Mouse (Mus musculus): ENCODE data around the gene Dclk1. TPM values are rescaled to one million over a fixed set of nuclear protein-coding genes. Genes with fewer than 3 reads are reported as not detected.
A peak's percentile ranks its signal among the peaks of the same experiment; 100 is the strongest.

Dclk1 gene
- total RNA-seq, 2 experiments from 2014 or later: 2.6 to 5.2 TPM

DNA sequence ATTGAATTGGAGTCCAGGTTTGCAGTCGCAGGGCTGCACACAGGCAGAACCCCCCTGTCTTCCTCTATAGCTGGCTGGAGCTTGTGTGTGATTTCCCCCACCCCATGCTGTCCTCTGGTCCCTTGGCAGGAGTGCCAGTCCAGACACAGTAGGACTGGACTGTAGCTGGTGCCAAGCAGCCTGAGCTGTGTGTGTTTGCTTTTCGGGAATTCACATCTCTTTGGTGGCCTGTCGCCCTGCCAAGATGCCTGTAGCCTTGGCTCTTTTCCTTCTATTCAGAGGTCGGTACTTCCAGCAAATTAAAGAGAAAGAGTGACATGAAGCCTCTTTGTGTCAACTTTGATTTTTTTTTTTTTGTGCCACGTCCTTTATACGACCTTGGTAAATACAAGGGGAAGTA lies 6.3 kb downstream of the Dclk1 start:
- no peak for DNase-seq (ENCODE audit: low spot score in 2 of 2)

DNA sequence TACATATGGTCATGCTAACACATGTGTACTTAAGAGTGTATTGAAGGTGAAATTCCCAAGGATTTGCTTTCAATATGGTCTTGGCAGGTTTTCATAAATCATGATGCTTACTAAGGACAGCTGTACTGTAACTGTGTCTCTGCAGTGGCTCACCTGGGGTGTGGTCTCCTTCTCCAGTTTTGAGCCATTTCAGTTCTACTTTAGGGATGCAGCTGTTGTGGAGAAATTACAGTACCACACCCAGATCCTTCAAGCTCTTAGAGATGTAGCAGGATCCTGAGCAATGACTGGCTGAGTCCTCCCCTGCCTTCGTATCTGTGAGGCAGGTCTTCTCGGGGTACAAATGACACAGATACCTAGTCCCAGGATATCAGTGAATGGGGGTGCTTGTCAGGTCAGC lies 8.5 kb downstream of the Dclk1 start:
- DNase-seq (ENCODE audit: low spot score in 2 of 2): no peak

DNA sequence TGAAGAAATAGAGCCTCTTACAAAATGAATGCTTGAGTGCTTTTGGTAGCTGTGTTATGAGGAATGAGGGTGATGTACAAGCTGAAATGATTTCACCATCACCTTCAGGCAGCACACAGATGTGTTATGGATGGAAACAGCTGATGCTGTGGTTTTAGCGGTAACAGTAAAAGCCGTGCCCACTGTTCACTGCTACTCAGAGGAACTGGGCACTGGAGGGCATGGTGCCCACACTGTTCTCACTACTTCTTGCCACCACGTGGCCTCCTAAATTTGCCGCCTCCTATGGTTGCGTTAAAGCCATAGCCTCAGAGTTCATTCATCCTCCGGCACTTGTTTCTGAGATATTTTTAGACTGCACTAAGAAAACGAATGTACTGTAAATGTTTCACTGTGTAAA lies 18.0 kb downstream of the Dclk1 start:
- DNase-seq (ENCODE audit: low spot score in 2 of 2): no peak

DNA sequence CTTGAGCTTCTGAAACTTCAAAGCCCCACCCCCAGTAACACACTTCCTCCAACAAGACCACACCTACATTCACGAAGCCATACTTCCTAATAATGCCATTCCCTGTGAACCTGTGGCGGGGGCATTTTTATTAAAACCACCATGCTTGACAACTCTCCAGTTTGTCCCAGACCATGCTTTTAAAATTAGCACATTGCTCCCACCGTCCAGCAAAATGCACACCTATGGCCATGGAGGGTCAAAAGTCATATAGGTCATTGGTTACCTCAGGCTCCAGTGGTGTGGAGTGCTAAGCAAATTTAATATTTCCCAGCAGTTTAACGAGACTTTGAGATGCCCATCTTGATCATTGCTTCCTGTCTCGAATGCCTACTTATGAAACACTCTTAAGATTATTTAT lies 23.9 kb downstream of the Dclk1 start:
- no peak for DNase-seq (ENCODE audit: low spot score in 2 of 2)

DNA sequence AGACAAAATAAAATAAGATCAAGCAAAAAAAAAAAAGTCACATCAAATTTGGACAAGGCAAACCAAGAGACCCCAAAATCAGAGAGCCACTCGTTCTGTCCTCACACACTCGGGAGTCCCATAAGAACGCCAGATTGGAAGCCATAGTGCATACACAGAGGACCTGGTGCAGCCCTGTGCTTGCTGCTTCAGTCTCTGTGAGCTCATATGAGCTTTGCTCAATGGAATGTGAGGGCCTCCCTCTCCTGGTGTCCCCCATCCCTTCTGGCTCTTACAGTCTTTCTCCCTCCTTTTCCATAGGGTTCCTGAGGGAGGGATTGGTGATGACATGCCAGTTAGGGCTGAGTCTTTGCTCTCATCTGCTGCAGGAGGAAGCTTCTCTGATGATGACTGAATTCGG lies 27.6 kb downstream of the Dclk1 start:
- no peak for DNase-seq (ENCODE audit: low spot score in 2 of 2)

DNA sequence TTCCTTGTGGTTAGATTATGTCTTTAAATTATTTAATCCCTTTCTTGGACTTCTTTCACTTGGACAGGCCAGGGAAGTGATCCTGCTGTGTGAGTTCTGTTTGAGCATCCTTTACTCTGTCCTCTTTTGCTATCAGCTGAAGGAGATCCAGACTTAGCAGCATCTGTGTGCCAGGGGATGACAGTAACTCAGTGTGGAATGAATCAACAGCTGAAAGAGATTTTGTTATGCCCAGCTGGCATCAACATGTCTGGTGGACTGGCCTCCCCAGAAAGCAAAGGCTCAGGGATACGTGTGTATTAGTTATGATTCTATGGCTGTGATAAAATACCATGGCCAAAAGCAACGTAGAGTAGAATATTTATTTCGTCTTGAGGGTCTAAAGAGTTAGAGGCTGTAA lies 28.2 kb downstream of the Dclk1 start:
- DNase-seq (ENCODE audit: low spot score in 2 of 2): no peak

DNA sequence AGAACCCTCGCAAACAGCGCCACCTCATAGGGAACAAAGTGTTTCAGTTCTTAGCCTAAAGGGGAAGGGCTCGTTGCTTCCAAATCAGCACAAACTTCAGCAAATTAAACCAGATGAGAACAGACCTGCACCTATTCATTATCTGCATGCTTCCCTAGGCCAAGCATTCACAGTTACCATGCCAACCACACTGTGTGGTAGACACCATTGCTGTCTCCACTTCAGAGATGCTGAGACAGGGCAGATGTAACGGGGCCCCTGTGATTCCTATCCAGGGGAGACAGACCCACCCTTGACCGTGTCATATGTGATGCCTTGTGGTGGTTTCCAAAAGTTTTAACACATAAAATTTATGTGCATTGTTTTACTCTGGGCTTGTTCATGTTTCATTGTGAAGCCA lies 28.8 kb downstream of the Dclk1 start:
- DNase-seq (ENCODE audit: low spot score in 2 of 2): no peak

DNA sequence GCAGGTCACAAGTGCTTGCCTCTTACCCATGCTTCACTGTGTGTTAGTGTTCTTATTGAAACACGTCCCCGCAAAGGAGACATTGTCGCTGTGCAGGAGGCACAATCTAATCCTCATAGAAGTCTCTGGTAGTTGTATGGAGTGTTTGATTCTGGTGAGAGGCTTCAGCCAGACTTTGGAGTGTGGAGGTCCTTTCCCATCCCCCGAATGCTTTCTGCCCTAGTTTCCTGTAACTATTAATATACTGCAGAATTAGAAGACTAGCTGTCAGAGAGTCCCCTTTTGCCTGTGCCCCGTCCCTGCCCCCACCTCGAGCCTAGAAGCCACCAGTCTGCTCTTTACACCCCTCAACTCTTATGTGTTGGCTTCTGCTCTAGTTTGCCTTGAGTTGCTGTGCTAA lies 30.4 kb downstream of the Dclk1 start:
- no peak for DNase-seq (ENCODE audit: low spot score in 2 of 2)

DNA sequence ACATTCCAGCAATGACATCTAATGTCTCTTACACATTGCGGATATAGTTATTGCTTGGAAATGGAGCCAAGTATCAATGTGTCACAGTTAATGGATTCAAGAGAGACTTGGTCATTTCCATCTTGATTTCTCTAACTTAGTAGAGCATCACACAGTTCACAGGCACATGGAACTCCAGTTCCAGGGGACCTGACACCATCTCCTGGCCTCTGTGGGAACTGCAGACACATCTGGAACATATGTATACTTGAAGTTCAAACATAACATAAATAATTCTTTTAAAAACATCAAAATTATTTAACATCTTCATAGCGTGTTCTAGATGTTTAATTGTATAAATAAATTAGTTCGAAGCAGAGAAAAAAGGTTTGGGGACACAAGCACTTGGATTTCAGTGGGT lies 34.3 kb downstream of the Dclk1 start:
- DNase-seq (ENCODE audit: low spot score in 2 of 2): no peak

DNA sequence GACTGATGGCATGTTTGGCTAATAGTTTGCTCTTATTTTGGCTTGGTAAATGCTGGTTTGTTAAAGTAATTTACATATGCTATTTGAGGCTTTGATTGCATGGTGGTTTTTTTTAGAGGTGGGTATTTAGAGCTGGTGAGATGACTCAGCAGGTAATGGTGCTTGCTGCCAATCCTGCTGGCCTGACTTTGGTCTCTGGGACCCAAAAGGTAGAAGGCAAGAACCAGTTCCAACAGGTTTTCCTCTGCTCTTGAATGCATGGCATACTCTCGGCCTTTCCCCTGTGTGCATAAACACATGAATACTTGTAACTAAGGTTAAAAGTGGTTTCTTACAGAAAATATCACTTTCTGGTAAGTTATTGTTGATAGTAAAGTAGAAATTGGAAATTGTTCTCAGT lies 34.7 kb downstream of the Dclk1 start:
- DNase-seq (ENCODE audit: low spot score in 2 of 2): no peak

DNA sequence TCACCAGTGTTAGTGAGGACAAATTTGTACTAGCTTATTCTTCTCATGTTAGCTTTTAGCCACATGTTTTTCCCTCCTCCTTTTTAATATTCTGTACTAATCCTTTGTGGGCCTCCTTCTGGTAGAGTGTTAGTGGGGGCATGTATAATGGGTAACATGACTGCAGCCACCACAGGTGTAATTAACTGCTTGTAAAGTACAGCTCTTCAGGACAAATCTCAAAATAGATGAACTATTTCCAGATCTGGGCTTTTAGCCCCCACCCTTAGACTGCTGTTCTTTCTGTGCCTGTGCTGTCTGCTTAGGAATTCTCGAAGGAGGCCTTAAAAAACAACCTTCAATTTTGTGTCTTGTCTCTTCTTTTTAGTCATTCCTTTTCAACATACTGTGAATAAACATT lies 35.7 kb downstream of the Dclk1 start:
- DNase-seq (ENCODE audit: low spot score in 2 of 2): no peak

DNA sequence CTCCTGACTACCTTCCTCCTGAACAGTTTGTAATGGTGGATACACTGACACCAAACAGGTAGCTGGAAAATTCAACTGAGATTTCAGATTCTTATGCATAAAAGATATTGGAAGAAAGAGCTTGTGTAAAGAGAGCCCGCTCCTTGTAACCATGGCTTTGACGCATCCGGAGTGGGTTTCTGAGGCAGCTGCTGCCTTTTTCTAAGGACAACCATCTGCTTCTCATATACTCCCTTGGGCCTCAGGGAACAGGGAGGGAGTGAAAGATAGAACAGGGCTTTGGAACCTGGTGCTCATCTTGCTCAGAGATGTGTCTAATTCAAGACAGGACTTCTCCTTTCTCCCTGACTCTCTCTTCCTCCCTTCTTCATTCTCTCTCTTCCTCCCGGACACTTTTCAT lies 37.8 kb downstream of the Dclk1 start:
- no peak for DNase-seq (ENCODE audit: low spot score in 2 of 2)

DNA sequence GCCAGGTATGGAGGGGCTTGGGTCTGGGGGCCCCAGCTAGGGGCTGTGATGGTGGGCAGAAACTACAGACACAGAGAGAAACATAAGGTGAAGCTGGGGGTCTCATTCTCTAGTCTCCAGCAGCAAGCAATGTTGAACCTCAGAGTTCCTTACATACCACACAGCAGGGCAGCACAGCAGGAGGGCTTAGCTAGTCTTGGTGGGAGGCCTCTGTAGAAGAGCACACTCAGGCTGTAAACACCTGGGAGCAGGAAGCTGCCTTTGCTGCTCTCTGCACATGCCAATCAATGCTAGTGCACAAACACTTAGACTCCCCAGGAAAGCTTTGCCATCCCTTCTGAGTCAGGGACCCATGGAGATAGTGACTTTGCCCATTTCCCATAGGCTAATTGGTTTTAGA lies 38.3 kb downstream of the Dclk1 start:
- no peak for DNase-seq (ENCODE audit: low spot score in 2 of 2)

DNA sequence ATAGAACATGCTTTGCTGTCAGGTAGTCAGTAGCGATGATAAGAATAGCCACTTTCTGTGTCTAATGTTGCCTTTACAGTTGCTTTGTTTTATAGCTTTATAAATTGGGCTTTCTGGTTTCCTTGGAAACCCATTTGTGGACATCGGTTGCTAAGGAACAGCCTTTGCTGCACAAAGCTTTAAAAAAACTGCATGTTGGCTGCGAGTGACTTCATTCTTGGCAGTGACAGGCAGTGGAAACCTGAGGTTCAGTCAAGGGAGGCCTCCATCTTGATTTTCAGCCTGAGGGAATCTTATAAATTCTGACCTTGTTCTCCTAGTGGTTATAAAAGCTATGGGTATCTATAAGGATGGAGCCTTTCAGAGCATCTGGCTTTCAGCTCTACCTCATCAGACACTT lies 42.1 kb downstream of the Dclk1 start:
- DNase-seq (ENCODE audit: low spot score in 2 of 2): no peak

DNA sequence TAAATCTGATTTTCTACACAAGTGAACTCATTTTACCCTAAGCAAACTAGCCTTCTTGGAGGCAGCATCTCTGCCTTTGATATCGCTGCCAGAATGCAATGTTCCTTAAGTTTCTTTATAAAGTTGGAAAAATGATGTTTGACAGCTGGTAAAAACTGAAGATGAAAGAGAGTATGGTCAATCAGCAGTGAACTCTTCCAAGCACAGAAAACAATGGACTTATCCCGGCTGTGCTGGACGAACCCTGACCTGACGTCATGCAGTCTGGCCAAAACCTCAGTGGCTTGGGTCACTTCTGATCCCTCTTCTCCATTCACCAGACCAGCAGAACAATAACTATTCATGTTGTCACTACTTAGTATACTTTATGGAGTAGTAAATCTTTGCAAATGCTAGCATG lies 46.6 kb downstream of the Dclk1 start:
- no peak for DNase-seq (ENCODE audit: low spot score in 2 of 2)

DNA sequence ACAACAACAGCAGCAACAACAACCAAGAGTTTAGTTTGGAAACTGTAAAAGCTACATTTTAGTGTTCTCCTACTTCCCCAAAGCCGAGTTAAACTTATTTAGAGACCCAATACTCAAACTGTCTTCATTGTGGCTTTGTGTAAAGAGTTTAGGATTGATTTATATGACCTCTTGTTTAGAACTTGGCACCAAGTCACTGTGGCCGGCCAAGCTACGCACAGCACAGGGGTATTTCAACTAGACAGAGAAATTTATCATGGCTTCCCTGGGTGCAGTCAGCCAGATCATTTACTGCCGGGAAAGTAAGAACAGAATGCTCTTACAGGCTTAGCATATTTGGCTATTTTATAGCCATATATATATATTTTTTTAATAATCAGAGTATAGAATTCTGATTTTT lies 49.8 kb downstream of the Dclk1 start:
- no peak for DNase-seq (ENCODE audit: low spot score in 2 of 2)

DNA sequence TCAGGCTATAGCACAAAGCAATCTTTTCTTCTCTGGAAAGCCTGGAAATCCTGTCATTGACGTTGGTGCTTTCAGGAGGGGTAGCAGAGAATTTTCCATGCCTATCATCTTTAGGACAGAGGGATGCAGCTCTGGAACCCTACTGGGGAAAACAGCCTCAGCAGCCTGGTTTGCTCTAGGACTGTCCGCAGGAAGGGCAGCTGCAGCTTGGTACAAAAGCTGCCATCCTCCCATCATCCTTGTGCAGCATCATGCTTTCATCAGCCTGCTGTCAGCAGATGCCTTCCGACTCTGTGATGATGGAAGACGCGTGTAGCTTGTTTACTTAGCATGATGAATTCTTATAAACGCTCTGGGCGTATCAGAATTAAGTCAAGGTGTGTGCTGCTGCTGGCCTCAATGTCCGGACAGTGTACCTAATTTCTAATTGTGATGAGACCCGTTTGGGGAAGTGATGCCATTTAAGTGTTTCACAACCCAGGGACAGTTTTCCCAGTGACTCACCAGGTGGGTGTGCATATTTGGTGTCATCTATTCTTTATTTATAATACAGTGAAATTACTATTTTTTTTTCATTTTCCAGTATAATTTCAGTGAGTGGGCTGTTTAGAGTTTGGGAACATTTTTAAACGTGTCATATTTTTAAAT lies 50.7 kb downstream of the Dclk1 start:
- no peak for DNase-seq (ENCODE audit: low spot score in 2 of 2)

DNA sequence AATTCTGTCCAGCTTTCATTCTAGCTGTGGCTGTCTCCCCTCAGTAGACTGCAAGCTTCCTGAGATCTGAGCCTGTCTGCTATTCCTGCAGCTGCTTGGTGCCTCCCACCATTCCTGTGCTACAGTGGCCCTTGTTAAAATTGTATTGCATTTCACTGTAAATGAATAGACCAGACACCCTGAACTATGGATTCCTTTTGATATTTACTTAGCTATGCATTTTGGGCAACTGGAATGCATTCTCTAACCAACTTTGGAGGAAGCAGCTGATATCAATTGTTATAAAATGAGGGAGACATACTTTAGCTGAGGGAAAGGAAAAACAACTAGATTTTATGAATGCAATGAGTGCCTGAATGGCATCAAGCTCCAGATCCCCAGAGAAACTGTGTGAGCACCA lies 63.5 kb downstream of the Dclk1 start:
- no peak for DNase-seq (ENCODE audit: low spot score in 2 of 2)

DNA sequence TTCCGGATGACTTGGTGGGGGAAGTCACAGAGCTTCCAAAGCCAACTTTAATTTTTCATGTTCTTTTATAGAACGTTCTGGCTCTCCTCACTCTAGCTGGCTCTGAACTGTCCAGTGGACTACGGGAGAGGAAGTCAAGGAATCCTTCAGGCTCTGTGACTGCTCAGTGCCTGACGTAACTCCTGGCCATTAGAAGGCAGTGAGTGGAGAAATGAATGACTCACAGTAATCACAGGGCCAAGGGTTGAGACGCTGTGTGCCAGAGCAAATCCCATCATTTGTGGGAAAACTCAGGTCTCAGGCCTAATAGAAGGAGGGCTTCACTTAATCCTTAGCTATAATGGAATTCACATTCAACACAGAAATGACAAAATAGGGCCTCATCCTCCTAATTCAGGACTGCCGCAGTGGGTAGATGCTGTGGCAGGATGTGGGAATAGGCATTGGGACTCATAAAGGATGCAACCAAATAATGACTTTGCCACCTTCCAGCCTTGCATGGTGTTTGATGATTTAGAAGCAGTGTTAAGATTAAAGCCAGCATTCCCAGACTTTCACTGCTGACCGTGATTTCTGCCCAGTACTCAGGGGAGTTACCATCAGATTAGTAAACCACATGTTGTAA lies 65.5 kb downstream of the Dclk1 start:
- DNase-seq (ENCODE audit: low spot score in 2 of 2): peak in 1 of 2 experiments; percentile 8

DNA sequence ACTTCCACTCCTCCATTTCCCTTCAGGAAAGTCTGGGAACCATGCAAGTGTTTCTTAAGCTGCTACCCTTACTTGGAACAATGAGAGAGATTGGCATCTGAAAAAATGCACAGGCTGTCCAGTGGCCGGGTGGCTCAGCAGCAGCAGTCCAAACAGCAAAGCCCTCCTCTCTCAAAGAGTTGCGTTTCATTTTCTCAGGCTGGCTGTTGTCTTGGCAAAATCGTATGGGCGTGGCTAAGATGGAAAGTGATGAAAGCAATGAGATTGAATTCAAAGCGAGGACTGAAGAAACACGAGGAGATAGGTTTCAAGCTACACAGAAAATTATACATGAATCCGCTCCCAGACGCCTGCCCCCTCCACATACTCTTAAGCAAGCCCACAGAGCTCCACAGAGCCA lies 67.8 kb downstream of the Dclk1 start:
- DNase-seq (ENCODE audit: low spot score in 2 of 2): no peak

DNA sequence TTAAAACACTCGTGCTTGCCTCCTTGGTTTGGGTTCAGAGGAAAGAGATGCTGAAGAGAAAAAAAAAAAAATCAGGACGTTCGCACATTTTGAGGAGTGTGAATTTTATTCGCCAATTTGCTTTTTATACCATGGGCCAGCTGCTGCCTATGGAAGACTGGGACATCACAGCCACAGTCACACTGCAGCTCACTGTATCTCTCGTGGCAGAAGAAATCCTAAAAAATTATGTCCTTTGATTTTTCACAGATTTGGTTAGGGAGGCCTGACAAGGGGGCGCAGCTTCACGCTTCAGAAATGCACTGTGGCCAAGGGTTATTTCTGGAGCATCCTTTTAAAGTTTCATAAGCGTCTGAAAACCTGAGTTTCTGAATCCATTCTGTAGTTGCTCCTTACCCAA lies 73.7 kb downstream of the Dclk1 start:
- DNase-seq (ENCODE audit: low spot score in 2 of 2): no peak

DNA sequence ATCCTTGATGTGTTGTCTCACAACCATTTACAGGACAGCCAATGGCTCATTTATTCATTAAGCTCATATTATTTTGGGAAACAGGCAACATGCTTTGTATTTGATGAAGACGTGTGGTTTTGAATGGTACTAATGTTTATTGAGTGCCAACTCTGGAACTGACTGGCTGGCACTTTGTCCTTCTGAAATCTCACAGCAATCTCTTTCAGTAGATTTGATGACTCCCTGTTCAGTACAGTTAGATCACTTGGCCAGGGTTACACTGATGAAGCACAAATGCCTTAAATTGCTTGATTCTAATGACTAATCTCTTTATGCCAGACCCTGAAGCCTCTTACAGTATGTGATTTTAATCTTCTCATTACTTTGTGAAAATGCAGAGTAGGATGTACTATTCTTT lies 75.9 kb downstream of the Dclk1 start:
- DNase-seq (ENCODE audit: low spot score in 2 of 2): no peak

DNA sequence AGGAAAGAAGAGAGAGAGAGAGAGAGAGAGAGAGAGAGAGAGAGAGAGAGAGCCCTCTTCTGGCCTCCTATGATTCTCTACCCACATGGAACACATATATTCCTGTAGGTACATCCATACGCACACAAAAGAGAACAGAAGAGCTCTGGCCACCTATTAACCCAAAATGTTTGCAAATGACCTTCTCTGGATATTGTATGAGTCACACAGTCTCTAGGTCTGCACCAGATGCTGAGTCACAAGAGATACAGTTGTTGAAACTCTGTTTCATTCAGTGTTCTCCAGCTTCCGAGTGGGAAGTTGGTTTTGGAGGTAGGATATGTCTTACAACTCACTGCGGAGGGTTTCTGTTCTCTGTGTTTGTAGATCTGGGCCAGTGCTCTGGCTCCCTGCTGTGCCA lies 78.4 kb downstream of the Dclk1 start:
- no peak for DNase-seq (ENCODE audit: low spot score in 2 of 2)

DNA sequence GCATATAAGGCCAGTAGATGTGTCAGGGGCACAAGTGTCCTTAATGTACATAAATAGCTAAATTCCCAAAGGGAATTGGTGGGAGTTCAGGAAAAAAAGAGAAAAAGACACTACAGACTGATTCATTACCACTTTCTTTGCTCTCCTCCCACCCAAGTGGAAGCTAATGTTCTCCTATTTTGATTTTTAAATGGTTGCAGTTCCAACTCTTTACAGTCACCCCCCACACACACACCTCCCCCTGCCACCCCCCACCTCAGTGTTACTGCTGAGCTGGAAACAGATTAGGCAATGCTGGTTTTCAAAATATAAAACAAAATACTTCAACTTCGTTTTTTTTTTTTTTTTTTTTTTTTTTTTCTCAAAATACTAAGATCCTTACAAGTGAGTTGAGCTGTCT lies 81.9 kb downstream of the Dclk1 start:
- DNase-seq (ENCODE audit: low spot score in 2 of 2): no peak
